Mouse (Mus musculus): ENCODE results near the gene 4930579F01Rik. TPM values are rescaled to one million over a fixed set of nuclear protein-coding genes. Genes with fewer than 3 reads are reported as not detected.

The 4930579F01Rik gene
- polyA plus RNA-seq, 1 experiment from 2014 or later, result not detected

GRCm38 (mm10) chr3:138216091-138216490 lies 22.5 kb upstream of the 4930579F01Rik start:
- no peaks in the 10 kb centered on the region for H3K36me3 ChIP-seq
- no peak overlapping the region for H3K4me2 ChIP-seq
- 84% methylated on average over 8 of the region's 8 CpGs for WGBS
- H3K27ac ChIP-seq (ENCODE audit: poor library complexity, severe bottlenecking), result no peak overlapping the region
- H3K9me3 ChIP-seq (replicated peaks), result 0 out of 2 replicates have a peak, but pooled peaks cover 5% of the 10 kb centered on the region
- no peak overlapping the region for H3K9ac ChIP-seq
- H3K4me3 ChIP-seq, result no peak overlapping the region
- no peaks in the 10 kb centered on the region for H3K4me1 ChIP-seq (replicated peaks)
- no peak for ATAC-seq (ENCODE audit: insufficient number of reproducible peaks, low FRiP score)
- no peaks in the 10 kb centered on the region for H3K27me3 ChIP-seq (replicated peaks)

- H3K4me1 ChIP-seq (replicated peaks), result no peaks in the 10 kb centered on the region
- 0 out of 2 replicates have a peak, but pooled peaks cover 5% of the 10 kb centered on the region for H3K9me3 ChIP-seq (replicated peaks)
- no peak overlapping the region for H3K27ac ChIP-seq (ENCODE audit: poor library complexity, severe bottlenecking)
- no peak for ATAC-seq (ENCODE audit: insufficient number of reproducible peaks, low FRiP score)
- no peak overlapping the region for H3K4me2 ChIP-seq
- no peaks in the 10 kb centered on the region for H3K36me3 ChIP-seq
- H3K27me3 ChIP-seq (replicated peaks), result no peaks in the 10 kb centered on the region
- no peak overlapping the region for H3K4me3 ChIP-seq
- WGBS, result 61% methylated on average over 11 of the region's 11 CpGs
- no peak overlapping the region for H3K9ac ChIP-seq
Measured at GRCm38 (mm10) chr3:138215395-138215989, 21.9 kb upstream of the 4930579F01Rik start.

- no peak overlapping the region for H3K9ac ChIP-seq
- H3K4me1 ChIP-seq (replicated peaks), result no peaks in the 10 kb centered on the region
- no peak for ATAC-seq (ENCODE audit: insufficient number of reproducible peaks, low FRiP score)
- WGBS, result 87% methylated on average over 4 of the region's 4 CpGs
- 0 out of 2 replicates have a peak, but pooled peaks cover 5% of the 10 kb centered on the region for H3K9me3 ChIP-seq (replicated peaks)
- H3K36me3 ChIP-seq, result no peaks in the 10 kb centered on the region
- H3K4me2 ChIP-seq, result no peak overlapping the region
- H3K4me3 ChIP-seq, result no peak overlapping the region
- H3K27ac ChIP-seq (ENCODE audit: poor library complexity, severe bottlenecking), result no peak overlapping the region
- no peaks in the 10 kb centered on the region for H3K27me3 ChIP-seq (replicated peaks)
Measured at GRCm38 (mm10) chr3:138212431-138212951, 18.9 kb upstream of the 4930579F01Rik start.

- WGBS, result 53% methylated on average over 5 of the region's 5 CpGs
- H3K36me3 ChIP-seq, result no peaks in the 10 kb centered on the region
- H3K9me3 ChIP-seq (replicated peaks), result peaks cover 5% of the 10 kb centered on the region; the same call in 1 of the 2 replicates
- no peaks in the 10 kb centered on the region for H3K27me3 ChIP-seq (replicated peaks)
- no peak overlapping the region for H3K9ac ChIP-seq
- no peak overlapping the region for H3K4me2 ChIP-seq
- ATAC-seq (ENCODE audit: insufficient number of reproducible peaks, low FRiP score), result no peak
- no peak overlapping the region for H3K27ac ChIP-seq (ENCODE audit: poor library complexity, severe bottlenecking)
- no peaks in the 10 kb centered on the region for H3K4me1 ChIP-seq (replicated peaks)
- H3K4me3 ChIP-seq, result no peak overlapping the region
Measured at GRCm38 (mm10) chr3:138210432-138211075, 16.9 kb upstream of the 4930579F01Rik start.

GRCm38 (mm10) chr3:138208821-138209220 lies 15.2 kb upstream of the 4930579F01Rik start:
- no peak for ATAC-seq (ENCODE audit: insufficient number of reproducible peaks, low FRiP score)
- no peaks in the 10 kb centered on the region for H3K4me1 ChIP-seq (replicated peaks)
- WGBS, result 86% methylated on average over 3 of the region's 3 CpGs
- H3K9ac ChIP-seq, result no peak overlapping the region
- H3K9me3 ChIP-seq (replicated peaks), result peaks cover 4% of the 10 kb centered on the region
- H3K27me3 ChIP-seq (replicated peaks), result no peaks in the 10 kb centered on the region
- no peak overlapping the region for H3K27ac ChIP-seq (ENCODE audit: poor library complexity, severe bottlenecking)
- H3K4me2 ChIP-seq, result no peak overlapping the region
- H3K36me3 ChIP-seq, result no peaks in the 10 kb centered on the region
- H3K4me3 ChIP-seq, result no peak overlapping the region

- no peak overlapping the region for H3K9ac ChIP-seq
- no peaks in the 10 kb centered on the region for H3K4me1 ChIP-seq (replicated peaks)
- no peak overlapping the region for H3K27ac ChIP-seq (ENCODE audit: poor library complexity, severe bottlenecking)
Measured at GRCm38 (mm10) chr3:138198722-138199068, 5.1 kb upstream of the 4930579F01Rik start.

GRCm38 (mm10) chr3:138197973-138198721 lies 4.5 kb upstream of the 4930579F01Rik start:
- Histone ChIP-seq H3K27ac (ENCODE audit: poor library complexity, severe bottlenecking) (no peak overlapping the region), H3K9ac (no peak overlapping the region), H3K4me2 (peak overlapping the region; percentile 54), H3K4me3 (peak overlapping the region; percentile 23; the same call in 1 of the 2 replicates), H3K4me1 (replicated peaks) (no peaks in the 10 kb centered on the region), H3K27me3 (replicated peaks) (no peaks in the 10 kb centered on the region), H3K9me3 (replicated peaks) (no peaks in the 10 kb centered on the region), H3K36me3 (no peaks in the 10 kb centered on the region)
- 29% methylated on average over 20 of the region's 20 CpGs for WGBS
- peak; percentile 59; the same call in 1 of the 2 replicates for ATAC-seq (ENCODE audit: insufficient number of reproducible peaks, low FRiP score)

More at GRCm38 (mm10) chr3:138198722-138199068, 5.1 kb upstream of the 4930579F01Rik start:
- H3K36me3 ChIP-seq, result no peaks in the 10 kb centered on the region
- H3K9me3 ChIP-seq (replicated peaks), result no peaks in the 10 kb centered on the region
- 73% methylated on average over 7 of the region's 7 CpGs for WGBS
- no peaks in the 10 kb centered on the region for H3K27me3 ChIP-seq (replicated peaks)
- no peak overlapping the region for H3K4me3 ChIP-seq
- ATAC-seq (ENCODE audit: insufficient number of reproducible peaks, low FRiP score), result no peak
- H3K4me2 ChIP-seq, result peak overlapping the region; percentile 54; the same call in 1 of the 2 replicates

- Histone ChIP-seq H3K4me2 (no peak overlapping the region), H3K27me3 (replicated peaks) (no peaks in the 10 kb centered on the region), H3K9ac (no peak overlapping the region), H3K9me3 (replicated peaks) (no peaks in the 10 kb centered on the region), H3K4me3 (no peak overlapping the region), H3K27ac (ENCODE audit: poor library complexity, severe bottlenecking) (no peak overlapping the region), H3K36me3 (no peaks in the 10 kb centered on the region), H3K4me1 (replicated peaks) (no peaks in the 10 kb centered on the region)
- no peak for ATAC-seq (ENCODE audit: insufficient number of reproducible peaks, low FRiP score)
- WGBS, result 69% methylated on average over 9 of the region's 9 CpGs
Measured at GRCm38 (mm10) chr3:138197556-138197955, 3.9 kb upstream of the 4930579F01Rik start.

GRCm38 (mm10) chr3:138197093-138197492 lies 3.5 kb upstream of the 4930579F01Rik start:
- H3K27me3 ChIP-seq (replicated peaks), result no peaks in the 10 kb centered on the region
- H3K27ac ChIP-seq (ENCODE audit: poor library complexity, severe bottlenecking), result no peak overlapping the region
- H3K36me3 ChIP-seq, result no peaks in the 10 kb centered on the region
- H3K9ac ChIP-seq, result no peak overlapping the region
- 83% methylated on average over 14 of the region's 14 CpGs for WGBS
- no peak overlapping the region for H3K4me2 ChIP-seq
- ATAC-seq (ENCODE audit: insufficient number of reproducible peaks, low FRiP score), result no peak
- H3K4me1 ChIP-seq (replicated peaks), result no peaks in the 10 kb centered on the region
- no peak overlapping the region for H3K4me3 ChIP-seq
- no peaks in the 10 kb centered on the region for H3K9me3 ChIP-seq (replicated peaks)

- H3K9ac ChIP-seq, result no peak overlapping the region
- ATAC-seq (ENCODE audit: insufficient number of reproducible peaks, low FRiP score), result no peak
- H3K4me2 ChIP-seq, result no peak overlapping the region
Measured at GRCm38 (mm10) chr3:138192260-138192659, 1.4 kb downstream of the 4930579F01Rik start.

More at GRCm38 (mm10) chr3:138192260-138192659, 1.4 kb downstream of the 4930579F01Rik start:
- H3K4me1 ChIP-seq (replicated peaks), result no peaks in the 10 kb centered on the region
- no peaks in the 10 kb centered on the region for H3K27me3 ChIP-seq (replicated peaks)
- H3K4me3 ChIP-seq, result no peak overlapping the region
- no peak overlapping the region for H3K27ac ChIP-seq (ENCODE audit: poor library complexity, severe bottlenecking)
- peaks cover 2% of the 10 kb centered on the region; the same call in 1 of the 2 replicates for H3K9me3 ChIP-seq (replicated peaks)
- no peaks in the 10 kb centered on the region for H3K36me3 ChIP-seq
- 76% methylated on average over 7 of the region's 7 CpGs for WGBS
